Mouse (Mus musculus): ENCODE results near the gene Tsks.

DNA sequence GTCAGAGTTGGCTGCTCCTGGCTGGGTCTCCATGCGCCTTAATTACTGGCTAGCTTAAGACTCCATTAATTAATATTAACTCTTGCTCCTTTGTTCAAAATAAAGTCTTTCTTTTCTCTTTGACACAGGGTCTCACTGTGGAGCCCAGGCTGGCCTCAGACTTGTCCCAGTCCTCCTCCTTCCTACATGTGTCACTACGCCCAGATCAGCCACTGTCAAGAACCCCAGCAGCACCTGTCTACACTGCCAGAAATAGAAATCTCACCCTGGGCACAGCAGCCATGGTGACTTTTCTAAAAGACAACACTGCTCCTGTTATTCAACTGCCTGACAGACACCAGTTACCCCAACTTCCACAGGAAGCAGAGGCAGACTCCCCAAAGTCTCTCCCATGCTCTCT lies 28.6 kb upstream of the Tsks start:
- no peak for TF ChIP-seq MAX (IDR thresholded peaks at IDR 0.05)
- TF ChIP-seq CTCF (IDR thresholded peaks at IDR 0.05; ENCODE audit: control insufficient read depth, insufficient read depth, insufficient read length), result no peak
- no peak for TF ChIP-seq USF1 (IDR thresholded peaks at IDR 0.05; ENCODE audit: low read depth)
- no peak for TF ChIP-seq MYOD1 (IDR thresholded peaks at IDR 0.05; ENCODE audit: control insufficient read depth, insufficient read length, low read depth)

Data from C2C12 (cell line).